14 mouse cellular contexts compared by ENCODE assay signal in genomic region chr2:36093914-36094475, GRCm38 (mm10). TPM values are rescaled to one million over a fixed set of nuclear protein-coding genes. Genes with fewer than 3 reads are reported as not detected.
DNase-seq lines count a peak whose midpoint lies in the region; ATAC-seq and TF ChIP-seq lines count a peak whose summit lies in the region.
"Had no signal": no experiment of that assay in that cellular context is flagged by ENCODE, and none has a peak within 500 bp of the region (broad histone marks: within the 10 kb centered on the region; RNA-seq: fewer than 3 reads in every experiment).

No protein-coding gene starts in this region.

- 5% methylated on average over 31 of the region's 31 CpGs for WGBS in hindbrain, postnatal 0 days

- H3K4me3 ChIP-seq in E14TG2a.4 (replicated peaks; ENCODE audit: low read length), result peak overlapping the region; percentile 68
- peak overlapping the region; percentile 7; the same call in 1 of the 2 replicates for H3K4me3 ChIP-seq in hindbrain, postnatal 0 days (ENCODE audit: low read length)
- H3K4me3 ChIP-seq: gastrocnemius, adult 2 months; myocyte had no signal

- no peak overlapping the region for H3K4me2 ChIP-seq in hindbrain, postnatal 0 days (ENCODE audit: low read depth, low read length)

- DNase-seq in kidney, adult 11 months, result peak; percentile 27
- DNase-seq in kidney, postnatal 14 days, result no peak
- peak; percentile 36 for DNase-seq in MEL-GATA-1-ER (ENCODE audit: extremely low read depth, low read depth)
- no peak for DNase-seq in hindbrain, postnatal 0 days (ENCODE audit: low spot score)
- DNase-seq in gastrocnemius, postnatal 36 days, result no peak
- DNase-seq in ovary, postnatal 36 days (ENCODE audit: low spot score), result no peak
- DNase-seq: adrenal gland, adult 8-10 months; cerebellum, adult 8-10 months; gastrocnemius, adult 2 months had no signal

- H3K27ac ChIP-seq in hindbrain, postnatal 0 days, result no peak overlapping the region
- H3K27ac ChIP-seq: gastrocnemius, adult 2 months had no signal

- H3K9me3 ChIP-seq in E14TG2a.4 (ENCODE audit: low read length), result no peaks in the 10 kb centered on the region
- no peaks in the 10 kb centered on the region for H3K9me3 ChIP-seq in hindbrain, postnatal 0 days (ENCODE audit: low read length)
- H3K9me3 ChIP-seq: G1E had no signal

- no peak overlapping the region for H3K9ac ChIP-seq in hindbrain, postnatal 0 days (replicated peaks; ENCODE audit: low read length)

- ATAC-seq in hindbrain, postnatal 0 days, result no peak
- ATAC-seq: lung, postnatal 0 days had no signal

- intact Hi-C loops in gastrocnemius, postnatal 36 days (cut with DNase I), result no loop called here

- no peak for TF ChIP-seq CTCF in E14TG2a.4 (conservative IDR thresholded peaks at IDR 0.05; ENCODE audit: low read length)
- TF ChIP-seq CTCF in hindbrain, postnatal 0 days (IDR thresholded peaks at IDR 0.05; ENCODE audit: low read depth), result no peak

- peaks cover 66% of the 10 kb centered on the region for H3K4me1 ChIP-seq in E14TG2a.4 (replicated peaks; ENCODE audit: low read depth, low read length)
- peaks cover 8% of the 10 kb centered on the region for H3K4me1 ChIP-seq in hindbrain, postnatal 0 days (ENCODE audit: insufficient read depth, low read length)

- H3K27me3 ChIP-seq in E14TG2a.4 (ENCODE audit: insufficient read depth, low read length), result peaks cover 96% of the 10 kb centered on the region
- H3K27me3 ChIP-seq in hindbrain, postnatal 0 days (ENCODE audit: insufficient read depth, low read length), result peaks cover 94% of the 10 kb centered on the region

- H3K36me3 ChIP-seq in E14TG2a.4 (ENCODE audit: insufficient read depth, low read length), result no peaks in the 10 kb centered on the region
- H3K36me3 ChIP-seq in hindbrain, postnatal 0 days (ENCODE audit: insufficient read depth, low read length), result no peaks in the 10 kb centered on the region
- H3K36me3 ChIP-seq: G1E had no signal

RNA-seq across cellular contexts. Expression of gene Lhx6, which starts 11.2 kb away (rescaled TPM):
- 3.4 and 3.6 TPM in 2 replicates for total RNA-seq in hindbrain, postnatal 0 days (2014; rRNA removed)
- polyA plus RNA-seq in hindbrain, postnatal 0 days (2015; fragmentation: Nextera tagmentation; extraction: Ambion mirVana), result 0.25 and 0.36 TPM in 2 replicates
- 1 to 10 TPM; 2.4 to 2.8 TPM for total RNA-seq in gastrocnemius, postnatal 36 days (2021)
- polyA plus RNA-seq: G1E had no signal

RNA-seq across cellular contexts. Expression of gene Mrrf, which starts 42.2 kb away (rescaled TPM):
- total RNA-seq in hindbrain, postnatal 0 days (2014; rRNA removed), result 12.9 and 32.2 TPM in 2 replicates
- polyA plus RNA-seq in hindbrain, postnatal 0 days (2015; fragmentation: Nextera tagmentation; extraction: Ambion mirVana), result 16.6 and 17.0 TPM in 2 replicates
- total RNA-seq in gastrocnemius, postnatal 36 days (2021), result 10 to 100 TPM; 13.5 to 18.8 TPM

RNA-seq across cellular contexts. Expression of gene Rbm18, which starts 42.6 kb away (rescaled TPM):
- 47.3 and 48.6 TPM in 2 replicates for total RNA-seq in hindbrain, postnatal 0 days (2014; rRNA removed)
- 98.1 and 100 TPM in 2 replicates for polyA plus RNA-seq in hindbrain, postnatal 0 days (2015; fragmentation: Nextera tagmentation; extraction: Ambion mirVana)
- total RNA-seq in gastrocnemius, postnatal 36 days (2021), result 10 to 100 TPM; 28.9 to 31.1 TPM

RNA-seq across cellular contexts. Expression of gene Morn5, which starts 44.7 kb away (rescaled TPM):
- 2.3 TPM in 1 of 2 replicates, not detected in the other for total RNA-seq in hindbrain, postnatal 0 days (2014; rRNA removed)
- polyA plus RNA-seq in hindbrain, postnatal 0 days (2015; fragmentation: Nextera tagmentation; extraction: Ambion mirVana), result 3.4 and 3.7 TPM in 2 replicates
- total RNA-seq in gastrocnemius, postnatal 36 days (2021), result not detected
- total RNA-seq: gastrocnemius, adult 2 months had no signal
- polyA plus RNA-seq: G1E; heart, postnatal 0 days had no signal

RNA-seq across cellular contexts. Expression of gene Ndufa8, which starts 44.8 kb away (rescaled TPM):
- 85.4 and 110 TPM in 2 replicates for total RNA-seq in hindbrain, postnatal 0 days (2014; rRNA removed)
- polyA plus RNA-seq in hindbrain, postnatal 0 days (2015; fragmentation: Nextera tagmentation; extraction: Ambion mirVana), result 350 and 376 TPM in 2 replicates
- total RNA-seq in gastrocnemius, postnatal 36 days (2021), result 100 to 1,000 TPM; 365 to 379 TPM

Comparison
In these comparisons a context has a peak if more than half of its experiments do, and no peak if none do; other contexts are left out.
1. DNase-seq: peak in kidney, adult 11 months (single experiment) and MEL-GATA-1-ER (single experiment); none in kidney, postnatal 14 days (single experiment), hindbrain, postnatal 0 days (single experiment), gastrocnemius, postnatal 36 days (0 of 2) and ovary, postnatal 36 days (single experiment).